Mouse (Mus musculus) lung, embryonic 14.5 days (tissue): ENCODE measurements around the gene Jazf1. TPM values are rescaled to one million over a fixed set of nuclear protein-coding genes. Genes with fewer than 3 reads are reported as not detected.

Experiments used
- ATAC-seq: fragments of 200-750 bp; cut with Nextera tagmentation; 2 replicates; pipeline ENCODE4 v1.8.0; 2017; ENCODE audit warnings: mild to moderate bottlenecking, moderate TSS enrichment, moderate library complexity; ENCODE audit not compliant: insufficient read depth
- DNase-seq: peaks from one replicate; pipeline ENCODE4 v3.0.0-alpha.2; 2015
- H3K27ac ChIP-seq: fragments of 300-500 bp; sonication (generic); 2 replicates; pipeline ENCODE4 v1.5.1; 2014; ENCODE audit warnings: low read depth, mild to moderate bottlenecking, moderate library complexity
- H3K27me3 ChIP-seq: fragments of 300-500 bp; sonication (generic); 2 replicates; pipeline ENCODE4 v1.6.1; 2014; ENCODE audit warnings: low read length, control low read depth; ENCODE audit not compliant: insufficient read depth
- H3K36me3 ChIP-seq: fragments of 300-500 bp; sonication (generic); 2 replicates; pipeline ENCODE4 v1.6.1; 2014; ENCODE audit warnings: control low read depth; ENCODE audit not compliant: insufficient read depth
- H3K4me1 ChIP-seq: fragments of 300-500 bp; sonication (generic); 2 replicates; pipeline ENCODE4 v1.6.1; 2014; ENCODE audit warnings: antibody characterized with exemption, control low read depth; ENCODE audit not compliant: insufficient read depth
- H3K4me2 ChIP-seq: fragments of 300-500 bp; sonication (generic); 2 replicates; pipeline ENCODE4 v1.6.1; 2014; ENCODE audit warnings: mild to moderate bottlenecking
- H3K4me3 ChIP-seq: fragments of 300-500 bp; sonication (generic); 2 replicates; pipeline ENCODE4 v1.5.1; 2014; ENCODE audit warnings: low read depth, low read length
- H3K9ac ChIP-seq: fragments of 300-500 bp; sonication (generic); 2 replicates; pipeline ENCODE4 v1.6.1; 2014
- H3K9me3 ChIP-seq: fragments of 300-500 bp; sonication (generic); 2 replicates; pipeline ENCODE4 v1.6.1; 2016; ENCODE audit warnings: low read depth, low read length, control low read depth
- CTCF ChIP-seq: IDR thresholded peaks from 2 replicates; pipeline ENCODE4 v1.5.1; 2016; ENCODE audit warnings: antibody characterized with exemption, low read depth
- WGBS: fragments of 180-500 bp; shearing (Covaris S2); extraction: QIAGEN DNeasy Blood & Tissue Kit; methylation state at CpG from one replicate; pipeline ENCODE4 v1.1.7; 2014; 5-methylcytosine and 5-hydroxymethylcytosine counted together
- polyA plus RNA-seq: library from polyadenylated mRNA; unstranded; fragments of >200 nt; fragmentation: Nextera tagmentation; extraction: Ambion mirVana; gene quantifications from 2 replicates; pipeline ENCODE4 v1.2.1, GENCODE M21; 2014

Jazf1 gene
- polyA plus RNA-seq, 1 experiment from 2014 or later: 3.9 TPM

GRCm38 (mm10) chr6:52797252-52797800 lies 271.1 kb downstream of the Jazf1 start:
- H3K27me3 ChIP-seq: no peaks in the 10 kb centered on the region
- H3K36me3 ChIP-seq: no peaks in the 10 kb centered on the region
- DNase-seq (no peak), ATAC-seq (no peak)
- H3K4me3 ChIP-seq: no peak overlapping the region
- H3K9me3 ChIP-seq: no peaks in the 10 kb centered on the region
- H3K9ac ChIP-seq: no peak overlapping the region
- no peak overlapping the region for H3K27ac ChIP-seq
- WGBS: 57% methylated on average over 6 of the region's 6 CpGs
- TF ChIP-seq CTCF: peak; percentile 29; the same call in 1 of the 2 replicates
- peaks cover 15% of the 10 kb centered on the region for H3K4me1 ChIP-seq
- no peak overlapping the region for H3K4me2 ChIP-seq

DNA sequence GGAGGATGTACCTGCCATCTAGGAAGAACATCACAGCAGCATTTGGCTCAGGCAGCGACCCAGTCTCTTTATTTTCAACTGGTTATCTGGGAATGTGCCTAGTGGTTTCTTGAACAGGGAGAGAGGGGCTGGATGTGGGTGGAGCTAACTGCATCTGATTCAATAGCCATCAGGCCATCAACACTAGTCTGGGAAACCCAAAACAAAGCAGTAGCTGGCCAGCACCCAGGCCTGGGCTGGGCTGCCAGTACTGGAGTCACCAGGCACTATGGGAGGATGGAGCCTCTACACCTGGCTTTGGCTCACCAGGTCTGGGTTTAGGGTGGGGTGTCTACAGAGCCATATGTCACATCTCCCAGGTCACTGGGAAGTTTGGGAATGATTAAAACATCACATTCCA lies 271.7 kb downstream of the Jazf1 start:
- Histone ChIP-seq H3K4me2 (no peak overlapping the region), H3K27ac (no peak overlapping the region), H3K9ac (no peak overlapping the region), H3K4me3 (no peak overlapping the region), H3K9me3 (no peaks in the 10 kb centered on the region), H3K4me1 (peaks cover 15% of the 10 kb centered on the region), H3K36me3 (no peaks in the 10 kb centered on the region), H3K27me3 (no peaks in the 10 kb centered on the region)
- ATAC-seq: no peak
- TF ChIP-seq CTCF: no peak
- no peak for DNase-seq
- 59% methylated on average over 1 of the region's 1 CpGs for WGBS

DNA sequence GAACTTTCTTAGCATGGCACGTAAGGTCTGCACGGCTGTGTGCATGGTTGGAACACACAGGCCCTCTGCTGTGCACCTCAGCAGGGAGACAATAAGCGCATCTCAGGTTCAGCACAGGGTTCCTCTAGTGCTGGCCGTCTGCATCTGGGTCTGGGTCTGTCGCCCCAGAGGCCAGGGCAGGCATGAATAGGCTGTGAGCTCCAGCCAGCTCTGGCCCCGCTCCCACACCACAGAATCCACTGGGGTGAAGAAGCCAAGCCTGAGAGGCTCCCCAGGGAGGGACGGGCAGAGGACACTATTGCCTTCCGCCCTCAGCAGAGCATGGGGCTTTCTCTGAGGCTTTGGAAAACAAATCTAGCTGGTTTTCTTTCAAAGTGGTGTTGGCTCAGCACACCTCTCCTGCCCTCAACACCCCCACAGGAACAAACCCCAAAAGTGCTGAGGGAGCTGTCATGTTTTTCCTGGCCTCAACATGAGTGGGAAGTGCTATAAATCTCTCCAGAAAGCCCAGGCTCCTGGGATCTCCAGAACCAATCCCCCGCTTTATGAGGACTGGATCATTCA lies 272.3 kb downstream of the Jazf1 start:
- ATAC-seq (peak; percentile 52; the same call in 1 of the 2 replicates), DNase-seq (no peak)
- Histone ChIP-seq H3K27me3 (no peaks in the 10 kb centered on the region), H3K4me2 (no peak overlapping the region), H3K4me3 (no peak overlapping the region), H3K9me3 (no peaks in the 10 kb centered on the region), H3K36me3 (no peaks in the 10 kb centered on the region), H3K27ac (peak overlapping the region; percentile 46; the same call in 1 of the 2 replicates), H3K4me1 (peaks cover 15% of the 10 kb centered on the region), H3K9ac (no peak overlapping the region)
- TF ChIP-seq CTCF: no peak
- WGBS: 64% methylated on average over 9 of the region's 9 CpGs

DNA sequence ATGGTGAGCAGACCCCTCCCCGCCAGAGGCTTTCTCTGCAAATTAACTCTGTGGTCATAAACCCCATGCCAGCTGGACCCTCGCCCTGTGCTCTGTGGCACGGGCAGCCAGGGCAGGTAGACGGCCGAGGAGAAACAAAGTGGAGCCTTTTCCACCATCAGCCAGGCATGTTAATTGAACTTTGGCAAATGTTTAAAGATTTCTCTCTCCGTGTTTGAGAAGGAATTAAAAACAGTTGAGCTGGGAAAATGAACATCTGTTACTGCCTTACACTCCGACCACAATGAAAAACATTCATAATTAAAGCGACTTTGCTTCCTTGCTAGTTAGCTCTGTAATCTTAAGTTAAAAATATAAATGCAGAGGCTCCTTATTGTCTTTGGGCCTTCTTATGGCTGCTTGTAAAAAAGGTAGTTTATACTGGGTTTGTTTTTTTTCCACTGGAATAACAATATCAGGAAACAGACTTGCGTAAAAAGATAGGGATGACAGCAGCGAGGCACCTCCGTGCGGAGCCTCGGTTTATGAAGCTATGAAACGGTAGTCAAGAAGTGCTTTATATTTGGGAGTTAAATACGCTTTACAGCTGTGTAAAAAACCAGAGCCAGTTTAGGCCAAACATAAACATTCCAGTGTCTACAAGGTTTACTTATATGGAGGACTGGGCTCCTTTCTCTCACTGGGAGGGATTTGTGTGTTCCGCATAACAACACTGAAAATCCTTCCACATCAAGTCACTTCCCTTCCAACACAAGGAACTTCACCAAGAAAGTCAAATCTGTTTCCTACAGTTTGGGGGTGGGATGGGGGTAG lies 273.2 kb downstream of the Jazf1 start:
- DNase-seq: peak; percentile 64
- no peak; the same call in 1 of the 2 replicates for ATAC-seq
- H3K36me3 ChIP-seq: no peaks in the 10 kb centered on the region
- H3K4me2 ChIP-seq: 0 out of 2 replicates have a peak overlapping the region, but pooled peaks have one; percentile 15
- H3K4me1 ChIP-seq: peaks cover 15% of the 10 kb centered on the region
- peak overlapping the region; percentile 46 for H3K27ac ChIP-seq
- no peak overlapping the region for H3K9ac ChIP-seq
- WGBS: 38% methylated on average over 16 of the region's 16 CpGs
- no peaks in the 10 kb centered on the region for H3K27me3 ChIP-seq
- H3K4me3 ChIP-seq: no peak overlapping the region
- no peak for TF ChIP-seq CTCF
- no peaks in the 10 kb centered on the region for H3K9me3 ChIP-seq

GRCm38 (mm10) chr6:52792455-52792854 lies 276.0 kb downstream of the Jazf1 start:
- no peaks in the 10 kb centered on the region for H3K36me3 ChIP-seq
- H3K4me2 ChIP-seq: no peak overlapping the region
- no peaks in the 10 kb centered on the region for H3K27me3 ChIP-seq
- peaks cover 15% of the 10 kb centered on the region for H3K4me1 ChIP-seq
- H3K9ac ChIP-seq: no peak overlapping the region
- no peak overlapping the region for H3K4me3 ChIP-seq
- no peak overlapping the region for H3K27ac ChIP-seq
- no peak for DNase-seq
- no peak for TF ChIP-seq CTCF
- no peaks in the 10 kb centered on the region for H3K9me3 ChIP-seq
- whole genome bisulfite sequencing: 47% methylated on average over 3 of the region's 3 CpGs
- no peak for ATAC-seq

- H3K36me3 ChIP-seq: no peaks in the 10 kb centered on the region
- no peak for TF ChIP-seq CTCF
- no peak overlapping the region for H3K4me3 ChIP-seq
- H3K9ac ChIP-seq: no peak overlapping the region
- 78% methylated on average over 4 of the region's 4 CpGs for WGBS
- peaks cover 10% of the 10 kb centered on the region for H3K4me1 ChIP-seq
- DNase-seq: no peak
- H3K27ac ChIP-seq: no peak overlapping the region
- ATAC-seq: no peak
- H3K9me3 ChIP-seq: no peaks in the 10 kb centered on the region
- no peaks in the 10 kb centered on the region for H3K27me3 ChIP-seq
- no peak overlapping the region for H3K4me2 ChIP-seq
These were observed 277.6 kb downstream of the Jazf1 start for GRCm38 (mm10) chr6:52790781-52791180.

DNA sequence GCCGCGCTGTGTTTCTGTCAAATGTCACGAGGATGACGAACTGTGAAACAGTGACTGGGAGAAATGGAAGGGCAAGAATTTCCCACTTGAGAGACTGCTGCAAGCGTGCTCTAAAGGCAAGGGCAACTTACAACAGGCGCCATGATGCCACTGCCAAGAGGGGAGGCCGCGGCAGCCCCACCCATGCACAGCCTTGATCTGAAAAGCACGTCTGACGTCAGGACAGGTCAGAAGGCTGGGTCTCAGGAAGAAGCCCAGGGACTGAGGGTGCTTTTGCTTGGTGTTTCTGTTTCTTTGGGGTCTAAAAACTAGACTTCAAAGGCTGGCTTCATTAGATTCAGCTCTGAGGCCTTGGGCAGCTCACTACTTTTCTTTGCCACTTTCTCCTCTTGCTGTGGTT lies 278.1 kb downstream of the Jazf1 start:
- Histone ChIP-seq H3K4me3 (no peak overlapping the region), H3K9ac (no peak overlapping the region), H3K9me3 (no peaks in the 10 kb centered on the region), H3K27ac (no peak overlapping the region), H3K4me1 (peaks cover 5% of the 10 kb centered on the region; the same call in 1 of the 2 replicates), H3K27me3 (no peaks in the 10 kb centered on the region), H3K36me3 (no peaks in the 10 kb centered on the region), H3K4me2 (no peak overlapping the region)
- 44% methylated on average over 10 of the region's 10 CpGs for WGBS
- no peak for TF ChIP-seq CTCF
- ATAC-seq (no peak), DNase-seq (no peak)
